Mouse (Mus musculus): ENCODE data around the gene Ndufaf2. TPM values are rescaled to one million over a fixed set of nuclear protein-coding genes. Genes with fewer than 3 reads are reported as not detected.

Gene Ndufaf2
- polyA plus RNA-seq, 1 experiment: 0.84 TPM

DNA sequence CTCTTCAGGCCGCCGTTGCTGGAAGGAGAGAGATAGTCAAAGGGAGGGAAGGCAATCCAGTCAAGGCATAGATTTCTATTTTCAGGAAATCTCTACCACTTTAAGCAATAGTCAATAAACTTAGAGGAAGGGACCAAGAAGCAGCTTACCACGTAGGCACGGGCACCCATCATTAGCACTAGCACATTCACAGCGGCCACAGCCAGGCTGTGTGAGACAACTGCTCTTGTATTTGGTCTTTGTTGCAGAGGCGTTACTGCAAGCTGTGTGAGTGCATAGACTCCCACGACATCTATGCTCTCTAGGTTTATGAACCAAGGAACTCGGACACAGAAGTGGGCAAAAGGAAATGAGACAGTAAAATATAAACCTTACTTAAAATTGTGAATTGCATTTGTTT lies 14.3 kb downstream of the Ndufaf2 start:
- H3K27me3 ChIP-seq (ENCODE audit: control insufficient read depth, insufficient read depth, low read length): no peaks in the 10 kb centered on the region
- 93% methylated on average over 8 of the region's 8 CpGs for WGBS
- H3K4me1 ChIP-seq (ENCODE audit: control insufficient read depth, insufficient read depth, insufficient read length, low read length): no peaks in the 10 kb centered on the region
- H3K27ac ChIP-seq (ENCODE audit: insufficient read depth, low read depth, low read length): no peak overlapping the region
- no peaks in the 10 kb centered on the region for H3K36me3 ChIP-seq (ENCODE audit: control insufficient read depth, insufficient read depth, low read length)
- no peak overlapping the region for H3K4me3 ChIP-seq (ENCODE audit: low read depth, low read length)
- TF ChIP-seq POLR2A (IDR thresholded peaks at IDR 0.05; ENCODE audit: low read depth, low read length) (no peak), CTCF (IDR thresholded peaks at IDR 0.05; ENCODE audit: extremely low read depth, insufficient read length, insufficient replicate concordance, low read depth, low read length) (no peak)

GRCm38 (mm10) chr13:108138403-108138977 lies 19.9 kb downstream of the Ndufaf2 start:
- Histone ChIP-seq H3K36me3 (ENCODE audit: control insufficient read depth, insufficient read depth, low read length) (no peaks in the 10 kb centered on the region), H3K27ac (ENCODE audit: insufficient read depth, low read depth, low read length) (no peak overlapping the region), H3K4me3 (ENCODE audit: low read depth, low read length) (no peak overlapping the region), H3K4me1 (ENCODE audit: control insufficient read depth, insufficient read depth, insufficient read length, low read length) (no peaks in the 10 kb centered on the region), H3K27me3 (ENCODE audit: control insufficient read depth, insufficient read depth, low read length) (no peaks in the 10 kb centered on the region)
- no peak for TF ChIP-seq POLR2A (IDR thresholded peaks at IDR 0.05; ENCODE audit: low read depth, low read length)
- no peak for TF ChIP-seq CTCF (IDR thresholded peaks at IDR 0.05; ENCODE audit: extremely low read depth, insufficient read length, insufficient replicate concordance, low read depth, low read length)
- whole genome bisulfite sequencing: 81% methylated on average over 5 of the region's 5 CpGs

GRCm38 (mm10) chr13:108135617-108136016 lies 22.8 kb downstream of the Ndufaf2 start:
- no peaks in the 10 kb centered on the region for H3K4me1 ChIP-seq (ENCODE audit: control insufficient read depth, insufficient read depth, insufficient read length, low read length)
- WGBS: 86% methylated on average over 6 of the region's 6 CpGs
- H3K4me3 ChIP-seq (ENCODE audit: low read depth, low read length): no peak overlapping the region
- TF ChIP-seq CTCF (IDR thresholded peaks at IDR 0.05; ENCODE audit: extremely low read depth, insufficient read length, insufficient replicate concordance, low read depth, low read length) (no peak), POLR2A (IDR thresholded peaks at IDR 0.05; ENCODE audit: low read depth, low read length) (no peak)
- no peaks in the 10 kb centered on the region for H3K36me3 ChIP-seq (ENCODE audit: control insufficient read depth, insufficient read depth, low read length)
- H3K27ac ChIP-seq (ENCODE audit: insufficient read depth, low read depth, low read length): no peak overlapping the region
- H3K27me3 ChIP-seq (ENCODE audit: control insufficient read depth, insufficient read depth, low read length): no peaks in the 10 kb centered on the region

DNA sequence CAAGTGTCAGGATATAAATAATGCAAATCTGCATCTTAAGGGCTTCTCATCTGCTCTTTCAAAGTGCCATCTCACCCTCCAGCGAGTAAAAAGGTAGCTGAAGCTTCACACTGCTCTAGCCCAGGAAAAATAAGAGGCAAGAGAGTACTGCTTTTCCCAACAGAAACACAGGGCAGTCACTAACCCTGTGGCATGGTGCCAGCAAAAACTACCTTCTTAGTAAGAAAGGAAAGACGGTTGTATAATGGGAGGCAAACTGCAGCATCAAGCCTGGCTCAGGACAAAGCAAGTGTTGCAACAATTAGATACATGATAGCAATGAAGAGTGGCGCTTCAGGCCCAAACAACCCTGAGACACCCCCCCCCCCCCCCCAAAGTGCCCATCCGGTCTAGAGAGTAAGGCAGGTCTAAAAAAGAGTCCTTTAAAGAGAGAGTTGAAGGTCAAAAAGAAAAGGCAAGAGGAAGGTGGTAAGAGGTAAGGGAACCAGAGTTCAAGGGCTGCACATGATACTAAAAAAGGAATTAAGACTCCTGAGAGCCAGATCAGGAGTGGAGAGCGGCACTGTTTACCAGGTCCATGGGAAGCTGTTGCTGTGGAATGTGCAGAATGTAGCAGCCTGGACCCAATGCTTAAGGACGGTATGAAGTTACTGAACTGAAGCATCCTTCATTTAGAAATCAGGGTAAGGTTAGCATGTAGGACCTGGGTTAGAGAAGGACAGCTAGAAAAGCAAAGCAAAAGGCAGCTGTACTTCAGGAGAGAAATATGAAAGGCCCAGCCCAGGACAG lies 26.2 kb downstream of the Ndufaf2 start:
- TF ChIP-seq CTCF (IDR thresholded peaks at IDR 0.05; ENCODE audit: extremely low read depth, insufficient read length, insufficient replicate concordance, low read depth, low read length) (no peak), POLR2A (IDR thresholded peaks at IDR 0.05; ENCODE audit: low read depth, low read length) (no peak)
- no peaks in the 10 kb centered on the region for H3K36me3 ChIP-seq (ENCODE audit: control insufficient read depth, insufficient read depth, low read length)
- no peaks in the 10 kb centered on the region for H3K27me3 ChIP-seq (ENCODE audit: control insufficient read depth, insufficient read depth, low read length)
- WGBS: 73% methylated on average over 6 of the region's 6 CpGs
- H3K4me3 ChIP-seq (ENCODE audit: low read depth, low read length): no peak overlapping the region
- H3K27ac ChIP-seq (ENCODE audit: insufficient read depth, low read depth, low read length): no peak overlapping the region
- no peaks in the 10 kb centered on the region for H3K4me1 ChIP-seq (ENCODE audit: control insufficient read depth, insufficient read depth, insufficient read length, low read length)

DNA sequence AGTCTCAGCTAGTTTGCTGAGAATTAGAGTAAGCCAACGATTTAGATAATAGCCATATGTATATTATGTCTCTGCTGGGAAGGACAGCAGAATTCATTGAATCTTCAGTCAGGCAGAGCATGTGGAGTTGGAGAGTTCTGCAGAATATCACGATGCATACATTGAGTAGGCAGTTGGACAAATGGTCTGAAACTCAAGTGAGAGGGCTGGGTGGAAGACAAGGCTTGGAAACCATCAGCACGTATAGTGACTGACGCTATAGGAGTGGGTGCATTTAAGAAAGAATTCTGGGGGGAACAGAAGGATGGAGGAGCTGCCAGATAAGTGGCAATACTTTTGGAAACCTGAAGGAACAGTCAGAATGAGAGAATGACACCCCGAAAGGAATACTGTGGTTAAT lies 27.7 kb downstream of the Ndufaf2 start:
- Histone ChIP-seq H3K36me3 (ENCODE audit: control insufficient read depth, insufficient read depth, low read length) (no peaks in the 10 kb centered on the region), H3K27me3 (ENCODE audit: control insufficient read depth, insufficient read depth, low read length) (no peaks in the 10 kb centered on the region), H3K4me3 (ENCODE audit: low read depth, low read length) (no peak overlapping the region), H3K4me1 (ENCODE audit: control insufficient read depth, insufficient read depth, insufficient read length, low read length) (no peaks in the 10 kb centered on the region), H3K27ac (ENCODE audit: insufficient read depth, low read depth, low read length) (no peak overlapping the region)
- WGBS: 93% methylated on average over 5 of the region's 5 CpGs
- TF ChIP-seq CTCF (IDR thresholded peaks at IDR 0.05; ENCODE audit: extremely low read depth, insufficient read length, insufficient replicate concordance, low read depth, low read length): no peak
- no peak for TF ChIP-seq POLR2A (IDR thresholded peaks at IDR 0.05; ENCODE audit: low read depth, low read length)

DNA sequence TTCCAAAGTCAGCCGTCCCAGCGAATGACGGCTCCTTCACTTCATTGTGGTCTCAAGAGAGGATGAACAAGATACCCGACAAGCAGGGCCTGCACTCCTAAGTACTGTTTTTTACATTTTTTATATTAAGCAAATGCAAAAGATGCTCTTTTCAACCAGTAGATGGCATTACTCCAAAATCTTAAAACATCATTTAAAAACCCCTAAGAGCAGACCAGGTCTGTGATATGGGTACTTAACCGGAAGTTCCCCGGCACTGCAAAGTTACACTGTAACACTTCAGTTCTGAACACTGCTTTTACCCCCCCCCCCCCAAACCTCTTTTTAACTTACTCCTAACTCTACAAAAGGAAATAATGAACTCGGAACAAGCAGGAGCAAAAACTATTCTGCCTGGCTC lies 29.4 kb downstream of the Ndufaf2 start:
- H3K4me1 ChIP-seq (ENCODE audit: control insufficient read depth, insufficient read depth, insufficient read length, low read length): no peaks in the 10 kb centered on the region
- 70% methylated on average over 7 of the region's 7 CpGs for WGBS
- H3K36me3 ChIP-seq (ENCODE audit: control insufficient read depth, insufficient read depth, low read length): no peaks in the 10 kb centered on the region
- no peak overlapping the region for H3K4me3 ChIP-seq (ENCODE audit: low read depth, low read length)
- no peak for TF ChIP-seq POLR2A (IDR thresholded peaks at IDR 0.05; ENCODE audit: low read depth, low read length)
- TF ChIP-seq CTCF (IDR thresholded peaks at IDR 0.05; ENCODE audit: extremely low read depth, insufficient read length, insufficient replicate concordance, low read depth, low read length): peak; percentile 21; the same call in 1 of the 2 replicates
- H3K27me3 ChIP-seq (ENCODE audit: control insufficient read depth, insufficient read depth, low read length): no peaks in the 10 kb centered on the region
- no peak overlapping the region for H3K27ac ChIP-seq (ENCODE audit: insufficient read depth, low read depth, low read length)

- WGBS: 45% methylated on average over 1 of the region's 1 CpGs
- Histone ChIP-seq H3K4me3 (ENCODE audit: low read depth, low read length) (no peak overlapping the region), H3K36me3 (ENCODE audit: control insufficient read depth, insufficient read depth, low read length) (no peaks in the 10 kb centered on the region), H3K27me3 (ENCODE audit: control insufficient read depth, insufficient read depth, low read length) (no peaks in the 10 kb centered on the region), H3K27ac (ENCODE audit: insufficient read depth, low read depth, low read length) (no peak overlapping the region), H3K4me1 (ENCODE audit: control insufficient read depth, insufficient read depth, insufficient read length, low read length) (no peaks in the 10 kb centered on the region)
- TF ChIP-seq CTCF (IDR thresholded peaks at IDR 0.05; ENCODE audit: extremely low read depth, insufficient read length, insufficient replicate concordance, low read depth, low read length) (no peak), POLR2A (IDR thresholded peaks at IDR 0.05; ENCODE audit: low read depth, low read length) (no peak)
These were observed 30.5 kb downstream of the Ndufaf2 start for GRCm38 (mm10) chr13:108127883-108128282.

Data from small intestine, adult 2 months (tissue).